Mouse (Mus musculus) hematopoietic stem cell, adult 5-6 weeks (primary cell): Measurements from ENCODE around the gene Sun1. TPM values are rescaled to one million over a fixed set of nuclear protein-coding genes. Genes with fewer than 3 reads are reported as not detected.

Source experiments
- ATAC-seq, 2 experiments: fragments of 125-278 bp in 1 of 2; replicated peaks in 1 of 2; 2 replicates each; pipeline ENCODE4 v1.8.0; 2016 to 2017; ENCODE audit warnings: inconsistent platforms in 2 of 2, mild to moderate bottlenecking in 2 of 2, moderate number of reproducible peaks in 2 of 2, low read depth in 1 of 2, moderate TSS enrichment in 1 of 2; ENCODE audit not compliant: low FRiP score in 2 of 2, poor library complexity in 2 of 2, severe bottlenecking in 2 of 2, insufficient read depth in 1 of 2, low TSS enrichment in 1 of 2
- total RNA-seq: library from RNA; stranded (forward); fragments of 172-1452, 232-1000 nt; gene quantifications from 2 replicates; pipeline ENCODE4 v1.2.3, GENCODE M21; 2017

Sun1 gene
- total RNA-seq, 1 experiment from 2014 or later: 39.6 TPM

GRCm38 (mm10) chr5:139202127-139202526 is 1.7 kb downstream of the Sun1 start:
- ATAC-seq: no peak

GRCm38 (mm10) chr5:139203312-139203711 is 2.9 kb downstream of the Sun1 start:
- no peak for ATAC-seq

- ATAC-seq: no peak
Measured at GRCm38 (mm10) chr5:139206081-139206480, 5.6 kb downstream of the Sun1 start.

- peak; percentile 47 to 52; a peak in 1 of 4 replicates for ATAC-seq
Measured at GRCm38 (mm10) chr5:139206525-139206924, 6.1 kb downstream of the Sun1 start.

GRCm38 (mm10) chr5:139208183-139208582 is 7.7 kb downstream of the Sun1 start:
- no peak for ATAC-seq

GRCm38 (mm10) chr5:139208871-139209684 is 8.6 kb downstream of the Sun1 start:
- 0 out of 4 replicates have a peak, but pooled peaks of 1 of the 2 experiments have one; percentile 42 for ATAC-seq

- ATAC-seq: no peak
Measured at GRCm38 (mm10) chr5:139209685-139210026, 9.2 kb downstream of the Sun1 start.

- ATAC-seq: no peak
Measured at GRCm38 (mm10) chr5:139211737-139212385, 11.4 kb downstream of the Sun1 start.

GRCm38 (mm10) chr5:139214298-139214697 is 13.9 kb downstream of the Sun1 start:
- ATAC-seq: no peak

- ATAC-seq: no peak
Measured at GRCm38 (mm10) chr5:139215184-139215583, 14.7 kb downstream of the Sun1 start.

- ATAC-seq: no peak
Measured at GRCm38 (mm10) chr5:139216121-139216520, 15.7 kb downstream of the Sun1 start.

GRCm38 (mm10) chr5:139216774-139217173 is 16.3 kb downstream of the Sun1 start:
- ATAC-seq: no peak

- no peak for ATAC-seq
Measured at GRCm38 (mm10) chr5:139220006-139220515, 19.6 kb downstream of the Sun1 start.

GRCm38 (mm10) chr5:139220610-139221009 is 20.2 kb downstream of the Sun1 start:
- no peak for ATAC-seq

- no peak for ATAC-seq
Measured at GRCm38 (mm10) chr5:139223331-139223730, 22.9 kb downstream of the Sun1 start.

GRCm38 (mm10) chr5:139227236-139227635 is 26.8 kb downstream of the Sun1 start:
- no peak for ATAC-seq

- ATAC-seq: no peak
Measured at GRCm38 (mm10) chr5:139227645-139228044, 27.2 kb downstream of the Sun1 start.

GRCm38 (mm10) chr5:139228318-139228717 is 27.9 kb downstream of the Sun1 start:
- no peak for ATAC-seq
